Mouse (Mus musculus): ENCODE measurements around the gene Tspan17. TPM values are rescaled to one million over a fixed set of nuclear protein-coding genes. Genes with fewer than 3 reads are reported as not detected.

Tspan17 gene
- polyA plus RNA-seq, 1 experiment from 2014 or later, result 15.0 TPM

- H3K27ac ChIP-seq, result peak overlapping the region; percentile 59
- no peaks in the 10 kb centered on the region for H3K9me3 ChIP-seq (replicated peaks)
- peak overlapping the region; percentile 30 for H3K4me2 ChIP-seq
- no peak overlapping the region for H3K9ac ChIP-seq
- peak; percentile 62; the same call in 1 of the 2 replicates for ATAC-seq
- no peak overlapping the region for H3K4me3 ChIP-seq
- no peaks in the 10 kb centered on the region for H3K36me3 ChIP-seq (ENCODE audit: poor library complexity, severe bottlenecking)
- peaks cover 17% of the 10 kb centered on the region for H3K4me1 ChIP-seq
- no peaks in the 10 kb centered on the region for H3K27me3 ChIP-seq
- 10% methylated on average over 17 of the region's 17 CpGs for WGBS
These were observed 29.4 kb downstream of the Tspan17 start for GRCm38 (mm10) chr13:54818399-54819254.

GRCm38 (mm10) chr13:54821106-54821505 is 31.9 kb downstream of the Tspan17 start:
- Histone ChIP-seq H3K4me1 (peaks cover 29% of the 10 kb centered on the region), H3K9ac (no peak overlapping the region), H3K9me3 (replicated peaks) (no peaks in the 10 kb centered on the region), H3K27ac (no peak overlapping the region), H3K4me3 (no peak overlapping the region), H3K27me3 (peaks cover 3% of the 10 kb centered on the region; the same call in 1 of the 2 replicates), H3K36me3 (ENCODE audit: poor library complexity, severe bottlenecking) (no peaks in the 10 kb centered on the region), H3K4me2 (no peak overlapping the region)
- no peak for ATAC-seq
- 85% methylated on average over 4 of the region's 4 CpGs for WGBS

- Histone ChIP-seq H3K27ac (no peak overlapping the region), H3K27me3 (peaks cover 3% of the 10 kb centered on the region; the same call in 1 of the 2 replicates), H3K4me3 (no peak overlapping the region), H3K9ac (no peak overlapping the region), H3K36me3 (ENCODE audit: poor library complexity, severe bottlenecking) (no peaks in the 10 kb centered on the region), H3K4me1 (peaks cover 29% of the 10 kb centered on the region), H3K4me2 (no peak overlapping the region), H3K9me3 (replicated peaks) (no peaks in the 10 kb centered on the region)
- no peak for ATAC-seq
- 76% methylated on average over 2 of the region's 2 CpGs for WGBS
These were observed 32.8 kb downstream of the Tspan17 start for GRCm38 (mm10) chr13:54821931-54822330.

- H3K27ac ChIP-seq, result peak overlapping the region; percentile 6
- H3K4me2 ChIP-seq, result peak overlapping the region; percentile 48
- no peaks in the 10 kb centered on the region for H3K36me3 ChIP-seq (ENCODE audit: poor library complexity, severe bottlenecking)
- peak; percentile 67 for ATAC-seq
- 0 out of 2 replicates have a peak overlapping the region, but pooled peaks have one; percentile 9 for H3K4me3 ChIP-seq
- peak overlapping the region; percentile 32; the same call in 1 of the 2 replicates for H3K9ac ChIP-seq
- H3K9me3 ChIP-seq (replicated peaks), result no peaks in the 10 kb centered on the region
- WGBS, result 14% methylated on average over 25 of the region's 25 CpGs
- H3K4me1 ChIP-seq, result peaks cover 15% of the 10 kb centered on the region
- H3K27me3 ChIP-seq, result peaks cover 3% of the 10 kb centered on the region; the same call in 1 of the 2 replicates
These were observed 35.1 kb downstream of the Tspan17 start for GRCm38 (mm10) chr13:54824111-54824931.

- H3K27me3 ChIP-seq, result peaks cover 3% of the 10 kb centered on the region; the same call in 1 of the 2 replicates
- H3K9me3 ChIP-seq (replicated peaks), result no peaks in the 10 kb centered on the region
- no peaks in the 10 kb centered on the region for H3K36me3 ChIP-seq (ENCODE audit: poor library complexity, severe bottlenecking)
- no peak for ATAC-seq
- no peak overlapping the region for H3K4me3 ChIP-seq
- H3K4me1 ChIP-seq, result peaks cover 19% of the 10 kb centered on the region
- no peak overlapping the region for H3K27ac ChIP-seq
- H3K9ac ChIP-seq, result no peak overlapping the region
- 53% methylated on average over 7 of the region's 7 CpGs for WGBS
- H3K4me2 ChIP-seq, result no peak overlapping the region
These were observed 38.8 kb downstream of the Tspan17 start for GRCm38 (mm10) chr13:54827992-54828391.

GRCm38 (mm10) chr13:54828508-54828907 is 39.3 kb downstream of the Tspan17 start:
- Histone ChIP-seq H3K4me2 (no peak overlapping the region), H3K9me3 (replicated peaks) (no peaks in the 10 kb centered on the region), H3K27me3 (peaks cover 3% of the 10 kb centered on the region; the same call in 1 of the 2 replicates), H3K36me3 (ENCODE audit: poor library complexity, severe bottlenecking) (no peaks in the 10 kb centered on the region), H3K4me3 (no peak overlapping the region), H3K9ac (no peak overlapping the region), H3K4me1 (peaks cover 19% of the 10 kb centered on the region), H3K27ac (no peak overlapping the region)
- WGBS, result 61% methylated on average over 6 of the region's 6 CpGs
- ATAC-seq, result no peak

- Histone ChIP-seq H3K4me2 (peak overlapping the region; percentile 39), H3K27ac (no peak overlapping the region), H3K4me3 (no peak overlapping the region), H3K9ac (no peak overlapping the region), H3K36me3 (ENCODE audit: poor library complexity, severe bottlenecking) (no peaks in the 10 kb centered on the region), H3K4me1 (peaks cover 14% of the 10 kb centered on the region), H3K27me3 (no peaks in the 10 kb centered on the region), H3K9me3 (replicated peaks) (no peaks in the 10 kb centered on the region)
- ATAC-seq, result no peak
- WGBS, result 3% methylated on average over 13 of the region's 13 CpGs
These were observed 40.3 kb downstream of the Tspan17 start for GRCm38 (mm10) chr13:54829450-54829849.

GRCm38 (mm10) chr13:54836351-54837030 is 47.3 kb downstream of the Tspan17 start:
- ATAC-seq, result no peak
- Histone ChIP-seq H3K27ac (peak overlapping the region; percentile 59), H3K4me1 (peaks cover 23% of the 10 kb centered on the region)

GRCm38 (mm10) chr13:54837061-54837460 is 47.9 kb downstream of the Tspan17 start:
- no peak overlapping the region for H3K4me3 ChIP-seq
- ATAC-seq, result no peak; the same call in 1 of the 2 replicates
- H3K4me2 ChIP-seq, result no peak overlapping the region; the same call in 1 of the 2 replicates
- 63% methylated on average over 5 of the region's 5 CpGs for WGBS
- no peaks in the 10 kb centered on the region for H3K36me3 ChIP-seq (ENCODE audit: poor library complexity, severe bottlenecking)
- H3K9ac ChIP-seq, result no peak overlapping the region; the same call in 1 of the 2 replicates
- H3K9me3 ChIP-seq (replicated peaks), result no peaks in the 10 kb centered on the region
- H3K27me3 ChIP-seq, result no peaks in the 10 kb centered on the region
- H3K4me1 ChIP-seq, result peaks cover 23% of the 10 kb centered on the region
- H3K27ac ChIP-seq, result peak overlapping the region; percentile 59

More at GRCm38 (mm10) chr13:54836351-54837030, 47.3 kb downstream of the Tspan17 start:
- Histone ChIP-seq H3K4me3 (no peak overlapping the region), H3K4me2 (no peak overlapping the region), H3K27me3 (no peaks in the 10 kb centered on the region), H3K9ac (no peak overlapping the region), H3K36me3 (ENCODE audit: poor library complexity, severe bottlenecking) (no peaks in the 10 kb centered on the region), H3K9me3 (replicated peaks) (no peaks in the 10 kb centered on the region)
- 76% methylated on average over 14 of the region's 14 CpGs for WGBS

- Histone ChIP-seq H3K27me3 (no peaks in the 10 kb centered on the region), H3K4me1 (peaks cover 23% of the 10 kb centered on the region), H3K4me2 (peak overlapping the region; percentile 33), H3K9ac (no peak overlapping the region; the same call in 1 of the 2 replicates), H3K36me3 (ENCODE audit: poor library complexity, severe bottlenecking) (no peaks in the 10 kb centered on the region), H3K9me3 (replicated peaks) (no peaks in the 10 kb centered on the region), H3K27ac (peak overlapping the region; percentile 59), H3K4me3 (no peak overlapping the region)
- peak; percentile 41; the same call in 1 of the 2 replicates for ATAC-seq
- 16% methylated on average over 9 of the region's 9 CpGs for WGBS
These were observed 48.3 kb downstream of the Tspan17 start for GRCm38 (mm10) chr13:54837471-54837889.

- no peak overlapping the region for H3K27ac ChIP-seq
- 81% methylated on average over 15 of the region's 15 CpGs for WGBS
These were observed 49.4 kb downstream of the Tspan17 start for GRCm38 (mm10) chr13:54838540-54838939.

More at GRCm38 (mm10) chr13:54838540-54838939, 49.4 kb downstream of the Tspan17 start:
- H3K4me1 ChIP-seq, result peaks cover 23% of the 10 kb centered on the region
- H3K4me2 ChIP-seq, result no peak overlapping the region
- H3K27me3 ChIP-seq, result no peaks in the 10 kb centered on the region
- H3K4me3 ChIP-seq, result no peak overlapping the region
- no peaks in the 10 kb centered on the region for H3K36me3 ChIP-seq (ENCODE audit: poor library complexity, severe bottlenecking)
- H3K9ac ChIP-seq, result no peak overlapping the region
- no peak for ATAC-seq
- H3K9me3 ChIP-seq (replicated peaks), result no peaks in the 10 kb centered on the region
